Mouse (Mus musculus) cortical plate, adult 2 months (tissue): Measurements from ENCODE around the gene Drg1.

Experiments used
- CTCF ChIP-seq: fragments of 200-500 bp; IDR thresholded peaks from 2 replicates; pipeline ENCODE4 v1.5.1; 2011; ENCODE audit warnings: mild to moderate bottlenecking, control low read depth, low read length; ENCODE audit not compliant: insufficient read depth; ENCODE audit errors: extremely low read depth
- POLR2A ChIP-seq: fragments of 200-500 bp; IDR thresholded peaks from 2 replicates; pipeline ENCODE4 v1.6.1; 2011; ENCODE audit warnings: mild to moderate bottlenecking, low read length, control low read depth; ENCODE audit not compliant: insufficient read depth; ENCODE audit errors: extremely low read depth

- no peak for TF ChIP-seq CTCF
- TF ChIP-seq POLR2A: no peak
Measured at GRCm38 (mm10) chr11:3290640-3291310, 24.6 kb upstream of the Drg1 start.
